Mouse (Mus musculus): ENCODE results near the gene Tcl1b5. TPM values are rescaled to one million over a fixed set of nuclear protein-coding genes. Genes with fewer than 3 reads are reported as not detected.

Tcl1b5 gene
- total RNA-seq (2023): not detected

GRCm38 (mm10) chr12:105176044-105176443, at the start of gene Tcl1b5:
TSS of gene Tcl1b5 (plus strand) at chr12:105176344.

GRCm38 (mm10) chr12:105145714-105146113, 30.4 kb upstream of the Tcl1b5 start, which contains the start of gene Tcl1b2:
TSS of gene Tcl1b2 (plus strand) at chr12:105146014.

DNA sequence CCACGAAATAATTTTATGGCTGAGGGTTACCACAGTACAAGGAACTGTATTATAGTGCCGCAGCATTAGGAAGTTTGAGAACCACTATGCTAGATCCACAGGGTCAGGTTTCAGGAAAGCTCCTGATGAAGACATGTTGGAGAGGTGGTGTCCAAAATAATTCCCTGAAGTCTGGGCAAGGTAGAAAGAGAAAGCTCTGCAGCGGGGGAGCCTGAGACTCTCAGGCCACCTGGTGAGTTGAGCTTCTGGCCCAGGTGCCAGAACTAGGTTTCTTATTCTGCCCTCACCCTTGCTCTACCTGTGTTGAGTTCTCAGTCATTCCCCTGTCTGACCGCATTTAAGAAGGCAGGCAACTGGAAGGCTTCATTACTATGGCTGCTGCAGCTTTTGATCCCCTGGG, 16.8 kb upstream of the Tcl1b5 start, which contains the start of gene Tcl1b1:
TSS of gene Tcl1b1 (plus strand) at position 301 of the 400 bp plus-strand sequence.

DNA sequence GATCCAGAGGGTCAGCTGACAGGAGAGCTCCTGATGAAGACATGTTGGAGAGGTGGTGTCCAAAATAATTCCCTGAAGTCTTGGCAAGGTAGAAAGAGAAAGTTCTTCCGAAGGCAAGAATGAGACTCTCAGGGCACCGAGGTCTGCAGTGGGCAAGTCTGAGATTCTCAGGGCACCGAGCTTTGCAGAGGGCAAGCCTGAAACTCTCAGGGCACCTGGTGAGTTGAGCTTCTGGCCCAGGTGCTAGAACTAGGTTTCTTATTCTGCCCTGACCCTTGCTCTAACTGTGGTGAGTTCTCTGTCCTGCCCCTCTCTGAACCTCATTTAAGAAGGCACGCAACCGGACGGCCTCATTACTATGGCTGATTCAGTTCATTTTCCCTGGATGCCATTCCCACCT, 14.6 kb downstream of the Tcl1b5 start, which contains the start of gene Tcl1b3:
TSS of gene Tcl1b3 (plus strand) at position 301 of the 400 bp plus-strand sequence.

DNA sequence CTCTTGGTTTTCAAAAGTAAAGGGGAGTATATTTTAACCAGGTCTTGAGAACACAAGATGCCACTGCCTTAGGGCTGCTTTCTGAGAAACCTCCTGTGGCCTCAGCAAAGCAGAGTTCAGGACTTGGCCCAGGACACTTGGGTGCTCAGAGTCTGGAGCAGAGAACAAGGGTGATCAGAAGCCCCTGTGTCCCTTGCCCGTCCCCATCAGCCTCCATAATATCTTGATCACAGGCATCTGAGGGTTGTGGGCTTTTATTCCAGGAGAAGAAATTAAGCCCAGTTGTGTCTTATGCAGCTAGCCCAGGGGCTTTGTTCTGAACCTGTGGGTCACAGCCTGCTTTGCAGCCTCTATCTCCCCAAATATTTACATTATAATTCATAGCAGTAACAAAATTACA, 25.5 kb downstream of the Tcl1b5 start, which contains the start of gene Tcl1b4:
TSS of gene Tcl1b4 (plus strand) at position 301 of the 400 bp plus-strand sequence.

GRCm38 (mm10) chr12:105222601-105223319, 46.6 kb downstream of the Tcl1b5 start, which contains the start of gene Tcl1:
TSS of gene Tcl1 (minus strand) at chr12:105222793.

Other genes with a start within 250 kb of the Tcl1b5 start
- gene Syne3, start 166.5 kb upstream of the Tcl1b5 start, total RNA-seq (2023): 10 to 100 TPM; 70.5 to 77.5 TPM
- gene Glrx5, start 143.7 kb upstream of the Tcl1b5 start, total RNA-seq (2023): 10 to 100 TPM; 23.9 to 24.0 TPM
- gene Tcl1b2, start 30.3 kb upstream of the Tcl1b5 start, total RNA-seq (2023): not detected
- not detected for gene Tcl1b1, start 16.7 kb upstream of the Tcl1b5 start, total RNA-seq (2023)
- gene Tcl1b3, start 14.7 kb downstream of the Tcl1b5 start, total RNA-seq (2023): not detected
- not detected for gene Tcl1b4, start 25.6 kb downstream of the Tcl1b5 start, total RNA-seq (2023)
- not detected for gene Tcl1, start 46.4 kb downstream of the Tcl1b5 start, total RNA-seq (2023)
- not detected for gene Tunar, start 157.5 kb downstream of the Tcl1b5 start, total RNA-seq (2023)

Data from monocyte, adult 59 days (primary cell).